Mouse (Mus musculus) cerebellum, adult 18-20 months (tissue): ENCODE data around the gene Gm17654.
"Not testable (repeated sequence)": the region's sequence is repeated elsewhere in the genome, so short reads cannot be mapped to it uniquely, and the experiment has no call there.

Source experiments
- DNase-seq, 2 experiments: peaks; one replicate each; pipeline ENCODE4 v3.0.0; 2021

The Gm17654 gene

DNA sequence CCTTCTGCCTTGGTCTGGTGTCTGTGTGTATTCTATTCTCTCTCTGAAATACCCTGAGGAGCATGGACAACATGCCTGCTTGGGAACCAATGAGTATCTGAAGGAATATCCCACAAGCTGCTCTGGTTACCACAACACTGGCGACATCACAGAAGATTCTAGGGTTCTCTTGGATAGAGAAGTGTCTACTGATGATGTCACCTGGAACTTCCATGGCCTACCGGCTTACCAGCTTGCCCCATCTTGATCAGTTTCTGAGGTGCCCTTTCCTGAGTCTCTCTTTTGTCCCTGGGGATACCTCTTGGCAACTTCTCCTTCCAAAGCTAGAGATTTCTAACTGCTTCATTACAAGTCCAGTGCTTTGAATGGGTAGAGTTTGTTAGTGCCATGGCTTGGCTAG, at the start of gene Gm17654:
Gm17654 (minus strand) TSS at position 101 of the 400 bp plus-strand sequence.
- not testable (repeated sequence) for DNase-seq

DNA sequence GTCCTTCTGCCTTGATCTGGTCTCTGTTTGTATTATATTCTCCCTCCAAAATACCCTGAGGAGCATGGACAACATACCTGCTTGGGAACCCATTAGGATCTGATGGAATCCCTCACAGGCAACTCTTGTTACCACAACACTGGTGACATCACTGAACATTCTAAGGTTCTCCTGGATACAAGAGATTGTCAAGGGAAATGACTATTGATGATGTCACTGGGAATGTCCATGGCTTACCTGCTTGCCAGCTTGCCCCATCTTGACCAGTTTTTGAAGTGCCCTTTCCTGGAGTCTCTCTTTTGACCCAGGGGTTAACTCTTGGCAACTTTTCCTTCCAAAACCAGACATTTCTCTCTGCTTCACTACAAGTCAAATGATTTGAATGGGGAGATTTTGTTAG, 29.0 kb upstream of the Gm17654 start, which contains the start of gene Gm10375:
Gm10375 (minus strand) TSS at position 101 of the 400 bp plus-strand sequence.
- not testable (repeated sequence) for DNase-seq

DNA sequence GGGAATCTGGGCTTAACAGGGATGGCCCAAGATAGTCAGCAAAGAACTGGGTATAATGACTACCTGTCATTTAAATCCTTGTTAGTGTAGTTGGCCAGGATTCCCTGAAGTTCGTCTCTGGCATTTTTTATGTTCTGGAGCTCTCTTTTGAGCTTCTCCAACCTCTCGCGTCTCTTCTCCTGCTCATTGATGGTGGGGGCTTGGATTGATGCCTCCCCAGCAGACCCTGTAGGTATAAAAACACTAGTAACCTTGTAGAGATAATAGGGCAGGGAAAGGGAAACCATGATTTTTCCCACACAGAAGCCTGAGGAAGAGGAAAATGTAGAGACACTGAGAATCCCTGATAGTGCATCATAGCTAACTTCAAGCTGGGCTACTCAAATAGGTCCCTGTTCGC, 977 bp downstream of the Gm17654 start:
- not testable (repeated sequence) for DNase-seq

DNA sequence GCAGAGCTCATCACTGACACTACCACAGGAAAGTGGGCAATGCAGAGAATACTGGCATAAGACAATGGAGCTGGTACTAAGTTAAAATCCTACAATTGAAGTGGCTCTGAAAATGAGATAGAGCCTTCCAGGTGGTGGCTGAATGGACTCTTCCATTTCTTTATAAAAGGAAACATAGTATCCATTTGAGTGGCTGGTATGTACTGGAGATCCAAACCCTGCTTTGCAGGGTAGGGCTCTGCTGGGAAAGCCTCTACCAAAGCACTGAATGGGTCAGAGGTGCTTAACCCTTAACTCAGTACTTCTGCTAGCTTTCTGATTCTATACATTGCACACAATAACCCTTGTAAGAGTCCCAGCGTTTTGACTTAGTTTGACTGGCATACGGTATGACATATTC, 26.7 kb downstream of the Gm17654 start:
- DNase-seq, result not testable (repeated sequence)

DNA sequence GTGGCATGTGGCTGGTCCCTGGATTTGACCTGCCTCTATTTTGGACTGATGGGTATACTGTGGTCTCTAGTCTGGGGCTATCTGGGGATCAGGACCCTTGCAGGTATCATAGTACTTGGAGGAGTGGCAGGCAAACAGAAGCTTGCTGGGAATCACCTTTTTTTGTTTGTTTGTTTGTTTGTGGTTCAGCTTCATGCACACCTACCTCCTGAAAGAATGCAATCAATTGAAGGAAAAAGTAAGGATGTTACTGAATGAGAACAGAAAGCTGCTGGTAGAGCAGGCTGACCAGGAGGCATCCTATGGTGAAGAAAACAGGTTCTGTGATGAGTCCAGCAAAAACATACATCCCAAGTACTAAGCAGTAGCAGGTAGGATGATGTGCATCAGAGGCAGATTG, 32.7 kb downstream of the Gm17654 start:
- not testable (repeated sequence) for DNase-seq

DNA sequence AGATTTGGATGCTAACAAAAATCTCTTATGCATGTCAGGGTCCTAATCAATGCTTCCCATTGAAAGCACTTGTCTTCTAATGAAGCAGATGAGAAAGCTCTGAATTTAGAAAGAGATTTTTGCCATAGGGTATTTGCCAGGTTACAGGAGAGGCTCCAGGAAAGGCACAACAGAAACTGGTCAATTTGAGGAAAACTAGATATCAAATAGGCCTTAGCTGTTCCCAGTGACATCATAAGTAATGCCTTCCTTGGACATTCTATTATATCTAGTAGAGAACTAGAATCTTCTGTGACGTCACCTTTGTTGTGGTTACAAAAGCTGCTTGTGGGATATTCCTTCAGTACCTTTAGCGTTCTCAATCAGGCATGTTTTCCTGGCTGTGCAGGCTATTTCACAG, 35.7 kb downstream of the Gm17654 start, which contains the start of gene Gm5799:
Gm5799 (plus strand) TSS at position 301 of the 400 bp plus-strand sequence.
- DNase-seq, result not testable (repeated sequence)

DNA sequence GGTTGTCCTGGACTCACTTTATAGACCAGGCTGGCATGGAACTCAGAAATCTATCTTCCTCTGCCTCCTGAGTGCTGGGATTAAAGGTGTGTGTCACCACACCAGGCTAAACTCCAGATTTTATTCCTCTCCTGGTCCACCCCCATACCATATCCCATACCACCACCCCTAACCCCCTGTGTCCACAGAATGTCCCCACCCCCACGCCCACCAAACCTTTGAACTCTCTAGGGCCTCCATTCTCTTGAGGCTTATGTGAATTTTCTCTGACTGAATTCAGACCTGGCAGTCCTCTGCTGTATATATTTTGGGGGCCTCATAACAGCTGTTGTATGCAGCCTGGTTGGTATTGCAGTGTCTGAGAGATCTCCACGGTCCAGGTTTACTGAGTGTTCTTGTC, 40.8 kb downstream of the Gm17654 start:
- peak in 1 of 2 experiments; percentile 4 for DNase-seq

DNA sequence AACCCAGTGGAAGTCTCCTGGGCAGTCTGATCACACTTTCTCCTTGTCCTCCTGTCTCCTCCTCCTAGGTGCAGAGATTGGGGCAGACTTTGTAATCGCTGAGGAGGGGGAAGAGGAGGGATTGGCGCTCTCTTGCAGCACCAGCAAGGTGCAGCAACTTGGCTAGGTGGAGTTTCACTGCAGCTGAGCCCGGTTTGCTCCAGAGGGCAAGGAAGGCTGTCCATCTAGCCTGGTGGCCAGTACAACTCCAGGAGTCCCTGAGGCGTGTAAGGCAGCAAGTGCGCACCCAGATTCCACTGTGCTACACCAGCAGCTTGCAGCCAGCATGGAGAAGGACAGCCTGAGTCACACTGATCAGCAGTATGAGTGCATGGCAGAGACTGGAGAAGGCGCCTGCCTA, 46.6 kb downstream of the Gm17654 start:
- peak in 1 of 2 experiments; percentile 14 for DNase-seq

DNA sequence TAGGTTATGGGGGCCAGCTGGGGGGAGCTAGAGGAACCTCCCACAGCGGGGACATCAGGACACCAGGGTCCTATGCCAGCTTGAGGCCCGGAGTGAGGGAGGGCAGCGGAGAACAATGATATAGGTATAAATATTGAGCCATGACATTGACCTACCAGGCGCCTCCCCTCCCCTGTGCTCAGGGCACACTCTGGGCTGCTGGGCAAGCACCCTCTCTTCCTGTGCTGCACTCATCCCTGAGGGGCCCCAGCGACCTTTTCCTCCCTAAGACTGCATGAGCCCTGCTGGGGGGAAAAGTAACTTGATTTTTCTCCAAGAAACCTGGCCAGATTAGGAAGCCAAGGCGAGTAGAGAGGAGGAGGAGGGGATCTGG, 46.9 kb downstream of the Gm17654 start:
- DNase-seq, result not testable (repeated sequence)

DNA sequence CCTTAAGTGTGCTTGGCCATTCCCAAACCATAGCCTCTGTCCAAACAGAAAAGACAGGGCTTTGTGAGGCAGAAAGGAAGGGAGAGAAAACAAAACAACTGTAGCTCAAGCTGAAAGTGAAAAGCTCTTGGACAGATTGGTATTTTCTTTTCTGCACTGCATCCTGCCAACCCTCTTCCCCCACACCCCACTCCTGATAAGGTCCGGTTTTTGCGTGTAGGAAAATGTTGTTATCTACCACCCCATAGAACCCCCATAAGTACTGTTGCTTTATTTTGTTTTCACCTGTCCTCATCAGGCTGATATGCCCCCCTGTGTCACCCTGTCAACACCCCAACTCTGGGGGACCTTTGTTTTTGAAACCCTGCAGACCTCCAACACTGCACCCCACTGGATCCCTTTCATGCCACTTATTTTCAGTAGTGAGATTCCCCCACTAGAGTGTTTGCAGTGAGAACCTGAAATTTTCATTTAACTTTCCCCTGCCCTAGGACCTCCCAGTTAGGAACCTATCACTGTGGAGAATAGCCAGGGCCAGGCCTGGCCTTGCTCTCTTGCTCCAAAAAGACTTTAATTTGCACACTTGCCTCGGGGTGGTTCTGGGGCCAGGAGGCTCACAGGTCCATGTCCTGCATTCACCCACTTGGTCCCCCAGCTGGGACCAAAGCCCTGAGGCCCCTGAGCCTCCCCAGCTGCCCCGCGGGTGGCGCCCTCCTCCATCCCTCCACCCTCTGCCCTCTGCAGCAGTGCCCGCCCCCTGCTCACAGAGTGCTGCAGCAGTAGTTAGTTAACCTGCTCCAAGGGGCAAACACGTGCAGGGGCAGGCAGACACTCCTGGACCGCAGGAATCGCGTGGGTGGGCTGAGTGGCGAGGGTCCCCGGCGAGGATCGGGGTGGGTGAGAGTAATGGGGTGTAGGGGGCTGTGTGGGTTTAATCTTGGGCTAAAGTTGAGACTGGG, 47.6 kb downstream of the Gm17654 start:
- not testable (repeated sequence) for DNase-seq
